Mouse (Mus musculus): ENCODE measurements around the gene Zfp579. TPM values are rescaled to one million over a fixed set of nuclear protein-coding genes. Genes with fewer than 3 reads are reported as not detected.
A peak's percentile ranks its signal among the peaks of the same experiment; 100 is the strongest.

Zfp579 gene
- polyA plus RNA-seq, 1 experiment: 5.3 TPM

DNA sequence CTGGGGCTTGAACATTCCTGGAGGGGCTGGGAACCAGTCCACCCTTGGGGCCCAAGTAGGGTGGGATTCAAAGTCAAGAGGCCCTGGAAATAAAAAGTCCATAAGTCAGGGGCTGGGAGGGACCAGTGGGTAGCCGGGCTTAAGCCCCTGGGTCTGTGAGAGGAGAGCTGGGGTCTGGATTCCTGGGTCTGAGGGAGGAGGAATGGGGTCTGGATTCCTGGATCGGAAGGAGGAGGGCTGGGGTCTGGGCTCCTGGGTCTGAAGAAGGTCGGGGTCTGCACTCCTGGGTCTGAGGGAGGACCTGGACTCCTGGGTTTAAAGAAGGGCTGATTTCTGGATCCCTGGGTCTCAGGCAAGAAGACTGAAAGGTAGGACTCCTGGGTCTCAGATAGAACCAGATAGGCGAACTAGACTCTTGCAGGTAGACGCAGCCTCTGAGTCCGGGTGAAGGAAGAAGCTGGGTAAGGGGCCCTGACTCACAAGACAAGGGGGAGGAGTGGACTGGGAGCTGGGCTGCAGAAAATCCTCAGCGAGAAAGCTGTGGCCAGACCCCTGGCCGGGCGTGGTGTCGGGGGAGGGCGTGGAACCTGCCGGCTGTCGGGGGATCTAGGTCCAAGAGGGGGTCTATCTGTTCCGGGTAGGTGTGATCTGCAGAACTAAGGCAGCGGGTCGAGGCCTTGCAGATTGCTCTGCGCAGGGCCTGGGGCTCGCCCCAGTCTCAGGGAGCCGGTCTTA, 523 bp downstream of the Zfp579 start:
- peak overlapping the region; percentile 90 for H3K4me3 ChIP-seq (ENCODE audit: insufficient read depth, low read depth, low read length)
- 0 out of 2 replicates have a peak overlapping the region, but pooled peaks have one; percentile 19 for H3K27ac ChIP-seq (replicated peaks; ENCODE audit: low read depth, low read length)
- H3K4me1 ChIP-seq (ENCODE audit: control insufficient read depth, insufficient read depth, insufficient read length, low read length): peaks cover 8% of the 10 kb centered on the region

DNA sequence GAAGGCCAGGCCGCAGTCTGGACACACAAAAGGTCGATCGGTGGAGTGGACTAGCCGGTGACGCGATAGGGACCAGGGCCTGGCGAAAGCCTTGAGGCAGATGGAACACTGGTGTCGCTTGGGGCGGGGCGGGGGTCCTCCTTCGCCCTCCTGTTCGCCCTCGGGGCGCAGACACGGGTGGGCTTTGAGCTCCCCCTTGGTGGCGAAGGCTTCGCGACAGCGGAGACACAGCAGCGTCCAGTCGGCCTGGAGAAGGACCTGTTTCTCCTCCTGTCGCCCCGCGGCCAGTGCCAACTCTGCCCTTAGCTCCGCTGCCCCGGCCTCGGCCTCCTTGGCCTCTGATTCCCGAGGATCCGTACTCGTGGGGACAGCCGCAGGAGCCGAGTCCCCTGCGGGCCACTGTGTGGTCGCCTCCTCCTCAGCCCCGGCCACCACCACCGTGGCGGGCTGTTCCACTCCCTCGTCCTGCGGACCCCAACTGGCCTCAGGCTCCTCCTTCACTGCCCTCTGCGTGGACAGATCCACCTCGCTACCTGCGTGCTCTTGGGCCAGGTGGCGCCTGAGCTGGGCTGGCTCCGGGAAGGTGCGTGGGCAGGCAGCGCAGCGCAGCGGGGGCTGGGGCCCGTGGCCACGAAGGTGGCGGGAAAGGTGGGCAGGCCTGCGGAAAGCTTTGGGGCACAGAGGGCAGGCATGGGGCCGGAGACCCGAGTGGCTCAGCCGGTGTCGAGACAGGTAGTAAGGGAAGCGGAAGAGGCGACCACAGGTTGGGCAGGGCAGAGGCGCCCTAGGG, 1.8 kb downstream of the Zfp579 start:
- Histone ChIP-seq H3K4me3 (ENCODE audit: insufficient read depth, low read depth, low read length) (no peak overlapping the region), H3K27ac (replicated peaks; ENCODE audit: low read depth, low read length) (no peak overlapping the region), H3K4me1 (ENCODE audit: control insufficient read depth, insufficient read depth, insufficient read length, low read length) (peaks cover 8% of the 10 kb centered on the region)

DNA sequence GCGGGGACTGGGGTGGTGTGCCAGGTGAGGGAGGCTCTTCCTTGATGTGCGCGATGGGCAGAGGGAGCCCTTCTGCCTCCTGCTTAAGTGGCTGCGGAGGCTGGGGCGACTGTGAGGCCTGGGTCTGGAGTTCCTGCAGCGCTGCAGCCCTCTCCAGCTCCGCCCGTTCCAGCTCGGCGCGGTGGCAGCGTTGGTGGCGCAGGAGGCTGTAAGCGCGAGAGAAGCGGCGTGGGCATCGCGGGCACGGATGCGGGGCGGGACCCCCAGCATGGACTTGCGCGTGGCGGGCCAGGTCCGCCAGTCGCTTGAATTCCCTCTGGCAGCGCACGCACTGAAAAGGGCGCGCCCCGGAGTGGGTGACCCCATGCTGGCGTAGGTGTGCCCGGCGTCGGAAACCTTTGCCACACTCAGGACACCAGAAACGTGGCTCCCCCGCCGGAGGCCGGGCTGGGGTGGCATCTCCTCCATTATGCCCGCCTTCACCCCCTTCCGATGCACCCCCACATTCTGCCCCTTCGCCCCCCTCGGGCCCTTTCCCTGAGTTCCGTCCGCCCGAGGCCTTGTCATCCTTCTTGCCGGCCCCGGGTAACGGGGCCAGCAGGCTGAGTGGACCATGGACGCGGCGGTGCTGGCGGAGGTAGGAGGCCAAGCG, 2.5 kb downstream of the Zfp579 start:
- Histone ChIP-seq H3K4me3 (ENCODE audit: insufficient read depth, low read depth, low read length) (no peak overlapping the region), H3K27ac (replicated peaks; ENCODE audit: low read depth, low read length) (no peak overlapping the region)

DNA sequence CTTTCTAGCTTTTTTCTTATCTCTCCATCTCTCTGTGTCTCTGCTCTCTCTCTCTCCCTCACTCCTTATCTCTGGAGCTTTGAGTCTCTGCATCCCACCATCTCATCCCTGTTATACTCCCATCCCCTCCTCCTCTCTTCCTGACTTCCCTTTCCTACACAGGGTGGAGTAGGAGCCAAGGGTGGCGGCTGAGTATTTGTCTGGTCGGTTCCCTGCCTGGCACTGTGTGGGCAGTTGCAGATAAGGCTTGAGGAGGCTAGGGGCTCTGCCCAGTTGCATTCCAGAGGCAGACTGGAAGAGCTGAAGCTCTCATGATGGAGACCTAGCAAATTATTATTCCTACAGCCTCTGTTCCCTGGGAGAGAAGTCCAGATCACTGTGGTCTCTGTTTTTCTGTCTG, 7.7 kb downstream of the Zfp579 start:
- Histone ChIP-seq H3K4me1 (ENCODE audit: control insufficient read depth, insufficient read depth, insufficient read length, low read length) (no peaks in the 10 kb centered on the region), H3K27ac (replicated peaks; ENCODE audit: low read depth, low read length) (no peak overlapping the region), H3K4me3 (ENCODE audit: insufficient read depth, low read depth, low read length) (no peak overlapping the region)

More for the DNA sequence above, 2.5 kb downstream of the Zfp579 start:
- peaks cover 8% of the 10 kb centered on the region for H3K4me1 ChIP-seq (ENCODE audit: control insufficient read depth, insufficient read depth, insufficient read length, low read length)

DNA sequence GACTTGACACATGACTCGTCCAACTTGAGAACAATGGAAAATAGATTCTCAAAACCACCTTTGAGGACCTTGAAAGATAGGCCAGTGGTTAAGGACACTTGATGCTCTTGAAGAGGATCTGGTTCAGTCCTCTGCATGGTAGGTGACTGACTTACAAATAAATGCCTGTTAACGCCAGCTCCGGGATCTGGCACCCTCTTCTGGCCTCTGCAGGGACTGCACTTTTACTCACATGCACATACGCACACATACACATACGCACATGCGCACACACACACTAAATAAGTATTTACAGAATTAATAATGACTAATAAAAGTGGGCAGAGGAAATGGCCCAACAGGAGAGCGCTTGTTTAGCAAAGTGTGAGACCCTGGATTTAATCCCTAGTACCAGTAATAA, 19.1 kb downstream of the Zfp579 start:
- no peak overlapping the region for H3K27ac ChIP-seq (replicated peaks; ENCODE audit: low read depth, low read length)
- H3K4me1 ChIP-seq (ENCODE audit: control insufficient read depth, insufficient read depth, insufficient read length, low read length): peaks cover 2% of the 10 kb centered on the region; the same call in 1 of the 2 replicates
- H3K4me3 ChIP-seq (ENCODE audit: insufficient read depth, low read depth, low read length): no peak overlapping the region

DNA sequence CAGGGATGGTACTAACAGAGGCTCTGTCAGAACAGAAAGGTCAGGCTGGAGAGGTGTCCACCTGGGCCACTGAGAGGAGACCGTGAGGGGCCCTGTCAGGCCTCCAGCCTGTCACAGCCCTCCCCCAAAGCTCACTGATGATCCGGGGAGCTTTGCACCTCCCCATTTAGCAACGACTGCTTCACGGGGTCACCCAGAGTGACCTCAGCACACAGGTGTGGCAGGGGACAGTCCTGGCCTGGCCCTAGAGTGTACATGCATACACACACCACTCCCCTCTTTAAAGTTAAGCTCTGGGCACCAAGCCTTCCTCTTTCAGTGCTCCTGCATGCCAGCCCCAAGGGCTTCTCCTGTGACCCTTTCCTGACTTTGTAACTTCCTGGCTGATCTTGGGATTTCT, 20.5 kb downstream of the Zfp579 start:
- Histone ChIP-seq H3K4me3 (ENCODE audit: insufficient read depth, low read depth, low read length) (no peak overlapping the region), H3K27ac (replicated peaks; ENCODE audit: low read depth, low read length) (no peak overlapping the region), H3K4me1 (ENCODE audit: control insufficient read depth, insufficient read depth, insufficient read length, low read length) (peaks cover 2% of the 10 kb centered on the region; the same call in 1 of the 2 replicates)

DNA sequence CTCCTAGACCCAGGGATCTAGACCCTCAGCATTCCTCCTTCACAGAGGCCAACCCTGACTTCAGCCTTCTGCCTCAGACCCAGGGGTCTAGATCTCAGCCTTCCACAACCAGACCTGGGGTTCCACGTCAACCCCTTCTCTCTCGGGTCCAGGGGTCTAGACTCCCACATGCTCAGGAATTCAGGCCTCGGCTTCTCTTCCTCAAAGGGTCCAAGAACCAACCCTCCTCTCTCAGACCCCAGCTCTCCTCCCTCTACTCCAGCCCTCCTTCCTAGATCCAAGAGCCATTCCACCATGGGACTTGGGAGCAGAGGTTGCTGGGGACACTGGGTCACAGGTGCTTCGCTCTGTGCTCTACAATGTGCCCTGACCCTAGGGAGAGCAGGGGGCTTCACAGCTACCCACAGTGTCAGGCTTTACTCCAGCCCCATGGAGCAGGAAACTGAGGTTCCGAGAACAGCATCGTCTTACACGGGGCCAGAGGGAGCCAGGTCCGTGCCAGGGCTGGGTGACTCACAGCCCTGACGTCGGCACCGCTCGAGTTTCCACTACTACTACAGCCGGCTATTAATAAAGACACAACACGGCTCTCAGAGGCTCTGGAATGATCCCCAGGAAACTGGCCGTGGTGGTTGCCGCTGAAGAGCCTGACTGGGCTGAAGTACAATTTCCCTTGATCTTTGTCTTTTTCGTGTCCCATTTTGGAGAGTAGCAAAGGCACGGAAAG, 23.5 kb downstream of the Zfp579 start:
- H3K4me1 ChIP-seq (ENCODE audit: control insufficient read depth, insufficient read depth, insufficient read length, low read length): peaks cover 2% of the 10 kb centered on the region; the same call in 1 of the 2 replicates
- H3K27ac ChIP-seq (replicated peaks; ENCODE audit: low read depth, low read length): peak overlapping the region; percentile 32
- no peak overlapping the region for H3K4me3 ChIP-seq (ENCODE audit: insufficient read depth, low read depth, low read length)

DNA sequence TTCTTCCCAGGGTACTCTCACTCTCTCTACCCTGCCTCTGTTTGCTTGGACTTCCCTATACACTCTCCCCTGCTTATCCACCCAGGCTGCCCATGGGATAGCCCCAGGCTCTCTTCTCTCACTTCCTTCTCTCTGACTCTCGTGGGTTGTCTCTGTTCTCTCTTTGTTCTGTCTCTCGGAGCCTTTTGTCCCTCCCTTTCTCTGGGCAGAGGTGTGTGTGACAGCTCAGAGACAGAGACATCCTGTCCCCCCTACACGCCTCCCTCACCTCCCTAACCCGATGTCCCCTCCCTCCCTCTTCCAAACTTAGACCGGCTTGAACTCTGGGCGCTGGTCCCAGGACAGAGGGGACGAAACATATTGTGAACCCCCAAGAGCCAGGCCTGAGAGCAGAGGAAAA, 24.2 kb downstream of the Zfp579 start:
- H3K4me1 ChIP-seq (ENCODE audit: control insufficient read depth, insufficient read depth, insufficient read length, low read length): peaks cover 2% of the 10 kb centered on the region; the same call in 1 of the 2 replicates
- no peak overlapping the region for H3K4me3 ChIP-seq (ENCODE audit: insufficient read depth, low read depth, low read length)
- H3K27ac ChIP-seq (replicated peaks; ENCODE audit: low read depth, low read length): no peak overlapping the region

DNA sequence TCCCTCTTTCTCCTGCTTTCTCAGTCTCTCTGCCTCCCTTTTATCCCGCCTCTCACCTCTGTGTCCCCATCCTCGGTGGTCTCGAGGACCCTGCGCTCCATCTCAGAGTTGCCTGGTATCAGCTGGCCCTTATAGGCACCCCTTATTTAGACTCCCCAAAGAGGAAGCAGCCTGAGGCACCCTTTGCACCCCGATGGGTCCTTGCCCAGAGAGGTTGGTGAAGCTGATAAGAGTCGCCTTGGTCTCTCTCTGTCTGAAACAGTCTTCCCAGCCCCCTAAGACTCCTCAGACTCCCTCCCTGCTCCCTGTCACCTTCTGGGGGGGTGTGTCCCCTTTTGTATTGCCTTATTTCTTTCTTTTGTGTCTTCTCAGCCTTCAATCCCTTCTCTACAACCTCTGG, 24.9 kb downstream of the Zfp579 start, which contains the start of gene Sbk3:
TSS of gene Sbk3 (minus strand) at position 101 of the 400 bp plus-strand sequence.
- Histone ChIP-seq H3K4me3 (ENCODE audit: insufficient read depth, low read depth, low read length) (no peak within 1 kb of the TSS), H3K4me1 (ENCODE audit: control insufficient read depth, insufficient read depth, insufficient read length, low read length) (peaks cover 2% of the 10 kb centered on the region; the same call in 1 of the 2 replicates), H3K27ac (replicated peaks; ENCODE audit: low read depth, low read length) (peak within 1 kb of the TSS; percentile 32; the same call in 1 of the 2 replicates)

DNA sequence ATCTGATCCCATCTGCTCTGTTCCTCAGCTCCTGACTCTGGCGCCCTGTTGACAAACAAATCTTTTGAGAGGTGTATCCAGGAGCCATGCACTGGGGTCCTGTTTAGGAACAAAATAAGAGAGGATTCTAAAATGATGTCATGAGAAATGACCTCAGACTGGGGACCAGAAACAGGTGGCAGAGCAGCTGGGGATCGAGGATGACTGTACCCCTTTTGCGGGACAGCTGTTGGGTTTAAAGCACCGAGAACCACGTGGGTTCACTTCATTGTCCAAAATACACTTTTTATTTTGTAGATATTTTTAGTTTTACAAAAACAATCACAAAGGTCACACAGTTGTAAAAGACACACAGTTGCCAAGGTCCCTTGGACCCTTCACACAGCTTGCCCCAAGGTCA, 31.0 kb downstream of the Zfp579 start:
- Histone ChIP-seq H3K4me3 (ENCODE audit: insufficient read depth, low read depth, low read length) (no peak overlapping the region), H3K27ac (replicated peaks; ENCODE audit: low read depth, low read length) (no peak overlapping the region), H3K4me1 (ENCODE audit: control insufficient read depth, insufficient read depth, insufficient read length, low read length) (no peaks in the 10 kb centered on the region)

DNA sequence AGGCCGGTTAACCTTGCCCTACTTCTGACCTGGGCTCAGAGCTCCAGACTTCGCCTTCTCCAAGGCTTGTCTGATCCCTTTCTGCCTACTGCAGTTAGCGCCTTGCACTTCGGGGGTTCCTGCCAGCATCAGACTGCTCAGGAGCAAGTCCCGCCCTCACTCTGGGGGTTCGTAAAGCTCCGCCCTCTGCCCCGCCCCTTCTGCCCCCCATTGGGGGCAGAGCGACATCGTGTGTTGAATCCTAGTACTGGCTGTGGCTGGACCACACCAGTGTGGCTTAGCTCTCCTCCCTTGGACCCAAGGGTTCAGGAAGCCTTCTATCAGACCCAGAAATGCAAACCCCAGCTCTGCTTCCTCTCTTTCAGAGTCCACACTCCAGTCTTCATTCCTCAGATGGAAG, 31.7 kb downstream of the Zfp579 start, which contains the start of gene Sbk2:
TSS of gene Sbk2 (minus strand) at position 135 of the 400 bp plus-strand sequence.
- no peaks in the 10 kb centered on the region for H3K4me1 ChIP-seq (ENCODE audit: control insufficient read depth, insufficient read depth, insufficient read length, low read length)
- H3K27ac ChIP-seq (replicated peaks; ENCODE audit: low read depth, low read length): no peak within 1 kb of the TSS
- H3K4me3 ChIP-seq (ENCODE audit: insufficient read depth, low read depth, low read length): peak within 1 kb of the TSS; percentile 32

DNA sequence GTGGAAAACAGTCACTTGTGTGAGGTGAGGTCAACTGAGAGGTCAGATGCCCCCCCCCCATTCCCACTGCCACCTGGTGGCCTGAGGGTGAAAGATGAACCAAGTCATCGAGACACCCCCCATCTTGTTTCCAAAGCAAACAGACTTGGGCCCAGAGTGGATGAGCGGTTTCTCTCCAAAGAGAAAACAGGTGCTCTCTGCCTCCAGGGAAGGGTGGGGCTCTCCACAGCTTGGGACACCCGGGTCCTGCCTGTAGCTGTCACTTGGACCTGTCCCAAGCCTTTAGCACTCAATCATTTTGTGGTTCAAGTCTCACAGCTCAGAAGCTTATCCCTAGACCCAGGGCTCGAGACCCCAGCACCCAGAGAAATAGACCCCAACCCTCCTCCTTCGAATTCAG, 32.4 kb downstream of the Zfp579 start:
- Histone ChIP-seq H3K27ac (replicated peaks; ENCODE audit: low read depth, low read length) (no peak overlapping the region), H3K4me1 (ENCODE audit: control insufficient read depth, insufficient read depth, insufficient read length, low read length) (no peaks in the 10 kb centered on the region), H3K4me3 (ENCODE audit: insufficient read depth, low read depth, low read length) (0 out of 2 replicates have a peak overlapping the region, but pooled peaks have one; percentile 32)

DNA sequence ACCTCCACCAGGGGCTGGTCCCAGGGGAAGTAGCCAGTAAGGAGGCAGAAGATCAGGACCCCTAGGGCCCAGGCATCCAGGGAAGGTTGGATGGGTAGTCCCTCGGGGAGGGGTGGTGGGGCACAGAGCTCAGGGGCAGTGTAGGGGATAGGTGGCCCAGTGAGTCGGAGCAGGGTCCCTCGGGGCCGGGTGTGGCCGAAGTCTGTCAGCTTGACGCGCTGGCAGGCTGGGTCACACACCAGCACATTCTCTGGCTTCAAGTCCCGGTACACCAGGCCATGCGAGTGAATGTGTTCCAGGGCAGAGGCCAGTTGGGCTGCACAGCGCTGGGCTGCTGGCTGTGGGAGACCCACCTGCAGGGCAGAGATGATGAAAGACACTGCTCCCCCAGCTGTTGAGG, 38.6 kb downstream of the Zfp579 start:
- Histone ChIP-seq H3K4me1 (ENCODE audit: control insufficient read depth, insufficient read depth, insufficient read length, low read length) (no peaks in the 10 kb centered on the region; the same call in 1 of the 2 replicates), H3K27ac (replicated peaks; ENCODE audit: low read depth, low read length) (no peak overlapping the region), H3K4me3 (ENCODE audit: insufficient read depth, low read depth, low read length) (no peak overlapping the region)

DNA sequence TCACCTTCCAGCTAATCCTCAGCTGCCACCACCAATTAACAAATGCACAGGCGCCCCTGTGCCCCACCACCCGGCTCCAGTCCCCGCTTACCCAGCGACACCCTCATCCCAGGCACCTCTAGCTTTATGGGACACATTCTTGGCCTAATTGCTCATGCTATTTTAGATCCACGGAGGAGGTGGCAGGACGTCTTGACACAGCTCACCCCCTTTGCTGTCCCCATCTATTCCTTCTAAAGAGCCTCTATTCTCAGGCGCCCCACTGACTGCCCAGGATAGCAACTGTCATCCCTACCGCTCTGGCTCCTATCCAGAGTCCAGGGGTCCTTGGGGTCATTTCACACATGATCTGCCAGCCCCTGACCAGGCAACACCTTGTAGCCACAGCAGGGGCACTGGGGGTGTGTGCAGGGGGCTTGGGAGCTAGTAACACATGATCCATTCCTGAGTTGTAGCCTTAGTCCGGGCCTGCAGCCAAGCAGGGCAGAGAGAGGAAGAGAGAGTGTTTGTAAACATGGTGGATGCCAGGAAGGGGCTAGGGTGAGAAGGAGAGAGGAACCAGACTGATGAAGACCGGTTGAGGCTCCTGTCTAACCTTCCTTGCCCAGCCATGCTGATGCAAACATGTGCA, 42.0 kb downstream of the Zfp579 start:
- Histone ChIP-seq H3K4me1 (ENCODE audit: control insufficient read depth, insufficient read depth, insufficient read length, low read length) (peaks cover 3% of the 10 kb centered on the region; the same call in 1 of the 2 replicates), H3K4me3 (ENCODE audit: insufficient read depth, low read depth, low read length) (no peak overlapping the region), H3K27ac (replicated peaks; ENCODE audit: low read depth, low read length) (no peak overlapping the region)

Measured in brown adipose tissue, adult 24 weeks (tissue).